Mouse (Mus musculus): ENCODE results near the gene Nhp2.

Gene Nhp2

DNA sequence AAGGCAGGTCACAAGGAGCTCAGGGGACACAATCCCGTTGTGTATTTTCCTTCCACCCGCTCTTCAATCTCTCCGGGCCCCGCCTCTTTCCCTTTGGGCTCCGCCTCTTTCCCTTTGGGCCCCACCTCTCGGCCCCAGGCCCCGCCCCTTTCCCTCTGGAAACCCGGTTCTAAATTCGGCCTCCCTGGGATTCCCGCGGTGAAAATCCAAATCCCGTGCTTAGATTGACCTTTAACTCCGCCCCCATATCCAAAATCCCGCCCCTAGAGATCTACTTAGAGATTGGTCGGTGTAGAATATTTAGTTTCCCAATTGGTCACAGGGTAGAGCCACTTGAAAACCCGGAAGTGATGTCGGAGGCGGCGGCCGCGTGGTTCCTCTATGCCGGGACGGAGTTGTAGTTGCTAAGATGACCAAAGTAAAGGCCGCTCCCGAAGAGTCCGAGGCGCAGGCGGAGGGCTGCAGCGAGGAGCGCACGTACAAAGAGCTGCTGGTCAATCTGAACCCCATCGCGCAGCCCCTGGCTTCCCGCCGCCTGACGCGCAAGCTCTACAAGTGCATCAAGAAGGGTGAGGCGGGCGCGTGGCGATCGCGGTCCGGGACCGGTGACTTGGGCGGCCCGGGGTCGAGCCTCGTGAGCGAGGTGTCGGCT, at the start of gene Nhp2:
Gene Nhp2 (plus strand): TSS at position 327 of the 652 bp plus-strand sequence.
- peak; percentile 93 for DNase-seq

DNA sequence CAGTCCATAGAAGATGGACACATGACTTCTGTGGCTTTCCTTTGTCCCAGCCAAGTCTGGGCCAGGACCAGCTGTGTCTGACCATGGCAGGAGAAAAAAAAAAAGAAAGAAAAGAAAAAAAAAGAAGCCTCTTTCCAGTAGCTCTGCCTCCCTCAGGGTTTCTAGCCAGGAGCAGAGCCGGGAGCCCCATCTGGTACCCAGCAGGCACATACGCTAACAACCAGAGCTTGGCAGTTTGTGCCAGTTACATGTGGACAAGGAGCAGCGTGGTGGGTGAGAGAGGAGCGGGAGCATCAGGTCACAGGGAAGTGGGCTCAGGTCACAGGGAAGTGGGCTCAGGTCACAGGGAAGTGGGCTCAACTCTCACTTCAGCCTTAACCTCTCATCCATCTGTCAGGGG, 43.1 kb upstream of the Nhp2 start:
- DNase-seq, result no peak

DNA sequence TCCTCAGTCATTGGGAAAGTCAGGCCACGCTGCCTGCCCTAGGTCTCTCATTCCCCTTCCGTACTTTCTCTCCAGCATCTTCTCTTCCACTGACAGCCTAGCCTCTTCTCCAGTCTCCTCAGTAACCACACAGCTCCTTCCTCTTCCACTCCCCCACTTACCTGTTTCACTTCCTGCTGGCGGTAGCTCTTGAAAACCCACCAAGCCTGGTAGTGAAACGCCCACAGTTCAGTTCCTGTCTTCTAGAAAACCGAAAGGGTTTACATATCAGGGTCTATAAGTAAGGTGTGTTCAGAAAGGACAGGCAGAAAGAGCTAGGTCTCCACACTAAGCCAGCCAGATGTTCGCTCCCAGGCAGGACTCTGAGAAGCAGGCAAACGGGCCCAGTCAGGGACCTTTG, 41.9 kb upstream of the Nhp2 start:
- DNase-seq, result no peak

DNA sequence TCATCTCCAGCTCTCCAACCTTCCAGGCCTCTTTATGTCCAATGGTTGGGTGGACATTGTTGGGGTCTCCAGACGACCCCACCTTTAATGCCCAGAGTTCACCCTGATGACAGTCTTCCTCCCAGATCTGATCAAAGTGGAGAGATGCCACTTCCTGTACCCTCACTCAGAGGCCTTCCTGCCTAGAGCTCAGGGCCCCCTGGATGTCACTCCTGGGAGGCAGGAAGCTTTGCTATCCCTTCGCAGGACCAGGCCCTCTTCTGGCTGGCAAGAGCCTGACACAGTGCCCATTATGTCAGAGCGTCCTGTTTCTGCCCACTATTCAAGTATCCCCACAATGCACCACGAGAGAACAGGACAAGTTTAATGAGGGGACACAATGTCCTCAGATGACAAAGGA, 40.5 kb upstream of the Nhp2 start:
- no peak for DNase-seq

DNA sequence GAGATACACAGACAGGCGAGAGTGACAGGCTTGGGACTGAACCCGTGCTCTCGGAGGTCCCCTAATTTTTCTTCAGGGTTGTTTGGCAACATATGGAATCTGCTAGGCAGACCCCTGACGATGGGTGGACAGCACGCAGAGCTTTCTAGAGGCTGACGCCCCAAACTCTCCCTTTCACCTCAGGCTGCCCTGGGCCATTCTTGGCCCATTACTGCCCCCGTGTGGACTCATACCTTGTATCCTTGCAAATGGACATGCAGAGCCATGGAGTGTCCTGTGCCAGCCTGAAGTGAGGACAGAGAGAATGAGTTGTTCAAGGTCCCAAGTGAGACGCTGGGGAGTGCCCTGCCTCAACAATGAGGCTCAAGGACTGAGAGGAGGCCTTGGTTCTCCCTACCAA, 36.8 kb upstream of the Nhp2 start:
- peak; percentile 44 for DNase-seq

DNA sequence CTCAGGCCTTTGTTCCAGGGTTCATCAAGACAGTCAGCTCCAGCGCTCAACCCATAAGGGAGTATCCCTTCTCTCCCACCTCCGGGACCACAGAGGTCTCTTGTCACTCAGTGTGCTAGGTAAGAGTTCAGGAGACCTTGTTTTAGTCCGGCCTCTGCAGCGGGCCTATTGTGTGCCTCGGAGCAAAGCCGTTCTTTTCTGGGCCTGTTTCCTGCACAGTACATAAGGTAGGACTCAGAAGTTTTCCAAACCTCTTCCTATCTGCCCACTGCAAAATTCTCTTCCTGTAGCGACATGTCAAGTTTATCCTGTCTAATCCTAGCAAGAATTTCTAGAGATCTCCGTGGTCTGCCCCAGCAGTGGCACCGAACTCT, 35.5 kb upstream of the Nhp2 start:
- no peak for DNase-seq

DNA sequence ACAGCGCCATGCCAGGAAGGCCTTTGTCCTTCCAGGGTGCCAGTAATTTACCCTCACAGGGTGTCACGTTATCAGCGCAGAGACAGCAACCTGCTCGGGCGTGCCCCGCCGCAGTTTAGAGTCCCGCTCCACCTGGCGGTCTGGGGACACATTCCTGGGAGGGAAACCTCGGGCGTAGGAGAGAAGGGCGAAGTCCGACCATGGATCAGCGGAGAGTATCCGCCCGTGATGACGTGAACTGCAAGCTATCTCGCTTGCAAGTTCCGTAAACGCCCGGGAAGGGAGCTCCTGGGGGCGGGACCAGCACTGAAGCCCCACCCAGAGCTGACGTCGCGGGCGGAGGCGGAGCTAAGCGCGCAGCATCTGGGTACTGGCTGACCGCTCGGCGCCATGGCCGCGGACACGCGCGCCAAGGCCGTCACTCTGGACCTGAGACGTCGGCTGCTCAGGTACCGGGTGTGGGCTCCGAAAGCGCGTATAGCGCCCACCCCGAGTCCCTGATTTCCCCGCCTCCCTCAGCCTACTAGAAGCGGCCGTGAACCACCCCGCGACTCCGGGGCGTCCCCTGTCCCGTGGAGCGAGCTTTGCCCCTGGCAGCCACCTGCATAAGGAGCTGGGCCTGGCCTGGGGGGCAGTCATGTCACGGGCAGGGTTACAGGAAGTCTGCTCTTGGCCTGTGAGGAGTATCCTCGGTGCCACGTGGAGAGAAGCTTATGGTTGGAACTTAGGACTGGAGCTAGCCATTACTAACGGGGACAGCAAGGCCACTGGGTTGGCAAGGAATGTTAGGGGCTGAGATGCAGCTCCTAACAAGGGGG, 34.9 kb upstream of the Nhp2 start, which contains the start of gene Phykpl:
Gene Phykpl (plus strand): TSS at position 327 of the 818 bp plus-strand sequence.
- DNase-seq, result peak; percentile 96

DNA sequence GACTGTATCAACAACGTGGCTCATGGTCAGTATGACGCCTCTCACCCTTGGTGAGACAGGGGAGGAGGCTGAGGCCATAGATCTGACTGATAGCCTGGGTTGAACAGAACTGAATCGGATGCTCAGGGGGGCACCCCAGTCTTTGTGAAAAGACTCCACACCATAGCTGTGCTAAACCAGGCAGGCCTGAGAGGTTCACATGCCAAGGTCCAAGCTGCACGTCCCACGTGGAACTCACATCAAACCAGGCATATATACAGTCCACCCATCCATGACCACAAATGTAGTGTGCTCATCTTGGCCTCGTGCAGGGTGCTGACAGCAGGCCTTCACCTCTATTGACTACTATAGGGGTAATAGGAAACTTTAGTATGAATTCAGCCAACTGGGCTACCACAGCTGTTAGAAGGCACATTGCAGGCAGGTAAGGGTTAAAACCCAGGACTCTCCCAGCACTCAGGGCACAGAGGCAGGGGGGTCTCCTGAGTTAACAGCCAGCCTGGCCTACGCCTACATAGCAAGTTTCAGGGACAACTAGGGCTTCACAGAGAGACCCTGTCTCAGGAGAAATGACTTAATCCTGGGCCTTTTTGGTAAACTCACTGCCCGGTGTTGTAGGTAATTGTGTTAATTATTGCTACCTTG, 33.8 kb upstream of the Nhp2 start:
- no peak for DNase-seq

DNA sequence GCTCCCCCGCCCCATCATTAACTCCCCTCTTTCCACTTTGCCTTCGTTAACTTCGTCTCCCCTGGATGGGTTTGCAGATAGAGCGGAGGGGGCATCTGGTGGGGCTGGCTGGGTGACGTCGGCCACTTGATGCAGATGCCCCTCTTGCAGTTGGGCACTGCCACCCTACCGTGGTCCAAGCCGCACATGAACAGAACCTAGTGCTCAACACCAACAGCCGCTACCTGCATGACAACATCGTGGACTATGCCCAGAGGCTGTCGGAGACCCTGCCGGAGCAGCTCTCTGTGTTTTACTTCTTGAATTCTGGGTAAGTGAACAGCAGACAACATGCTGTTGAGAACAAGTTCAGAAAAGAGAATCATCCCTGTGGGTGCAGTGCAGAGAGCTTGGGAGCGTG, 33.1 kb upstream of the Nhp2 start:
- no peak for DNase-seq

DNA sequence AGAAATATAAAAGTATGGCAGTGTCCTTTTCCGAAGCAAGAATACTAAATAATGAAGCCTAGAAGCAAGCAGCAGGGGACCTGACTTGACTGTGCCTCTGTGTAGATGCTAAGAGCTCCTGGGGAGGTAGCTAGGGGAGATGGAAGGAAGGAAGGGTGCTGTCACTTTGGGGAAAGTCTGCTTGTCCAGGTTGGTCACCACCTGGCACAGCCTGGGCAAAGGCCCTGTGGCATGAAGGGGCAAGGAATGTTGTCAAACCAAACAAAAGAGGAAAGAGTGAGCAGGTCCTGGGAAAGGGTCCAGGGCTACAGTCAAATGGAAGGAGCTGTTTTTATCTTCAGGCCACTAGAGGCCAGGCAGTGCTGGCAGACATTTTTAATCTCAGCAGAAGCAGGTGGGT, 32.5 kb upstream of the Nhp2 start:
- DNase-seq, result no peak

DNA sequence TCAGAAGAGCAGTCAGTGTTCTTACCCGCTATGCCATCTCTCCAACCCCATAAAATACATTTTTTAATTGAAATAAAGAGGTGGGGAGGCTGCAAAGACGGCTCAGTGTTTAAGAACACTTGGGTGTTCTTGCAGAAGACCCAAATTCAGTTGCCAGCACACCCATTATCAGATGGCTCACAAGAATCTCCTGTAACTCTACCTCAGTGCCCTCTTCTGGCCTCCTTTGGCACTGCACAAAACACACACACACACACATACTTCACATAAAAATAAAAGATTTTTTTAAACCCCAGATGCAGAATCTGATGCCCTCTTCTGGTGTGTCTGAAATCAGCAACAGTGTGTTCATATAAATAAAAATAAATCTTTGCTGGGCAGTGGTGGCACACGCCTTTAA, 30.7 kb upstream of the Nhp2 start:
- DNase-seq, result no peak

DNA sequence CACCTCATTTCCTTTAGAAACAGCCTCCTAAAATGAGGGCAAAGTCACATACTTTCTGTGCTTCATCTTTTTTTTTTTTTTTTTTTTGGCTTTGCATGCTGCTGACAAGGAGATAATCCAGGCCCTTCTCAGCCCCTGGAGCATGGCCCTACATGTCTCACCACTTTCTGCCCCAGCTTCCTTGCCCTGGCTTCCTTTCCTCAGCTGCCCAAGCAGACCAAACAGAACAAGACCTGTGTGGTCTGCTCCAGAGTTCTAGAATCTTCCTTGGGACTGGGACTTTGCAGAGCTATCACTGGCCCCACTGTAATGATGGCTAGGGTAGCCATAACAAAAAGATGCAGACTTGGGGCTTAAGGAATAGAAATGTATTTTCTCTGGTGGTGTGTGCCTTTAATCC, 29.5 kb upstream of the Nhp2 start:
- no peak for DNase-seq

DNA sequence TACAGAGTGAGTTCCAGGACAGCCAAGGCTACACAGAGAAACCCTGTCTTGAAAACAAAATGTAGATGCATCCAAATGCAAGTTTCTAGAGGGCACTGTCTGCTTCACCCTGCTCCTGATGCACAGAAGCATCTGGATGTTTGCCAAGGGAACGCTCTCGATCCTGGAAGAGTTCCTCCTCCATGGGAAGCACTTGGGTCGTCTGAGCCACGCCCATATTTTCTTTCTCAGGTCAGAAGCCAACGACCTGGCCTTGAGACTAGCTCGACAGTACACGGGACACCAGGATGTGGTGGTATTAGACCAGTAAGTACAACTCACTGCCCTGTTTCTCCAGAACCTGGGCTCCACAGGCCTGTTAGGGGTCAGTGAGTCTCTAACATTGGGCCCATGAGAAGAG, 28.4 kb upstream of the Nhp2 start:
- no peak for DNase-seq

DNA sequence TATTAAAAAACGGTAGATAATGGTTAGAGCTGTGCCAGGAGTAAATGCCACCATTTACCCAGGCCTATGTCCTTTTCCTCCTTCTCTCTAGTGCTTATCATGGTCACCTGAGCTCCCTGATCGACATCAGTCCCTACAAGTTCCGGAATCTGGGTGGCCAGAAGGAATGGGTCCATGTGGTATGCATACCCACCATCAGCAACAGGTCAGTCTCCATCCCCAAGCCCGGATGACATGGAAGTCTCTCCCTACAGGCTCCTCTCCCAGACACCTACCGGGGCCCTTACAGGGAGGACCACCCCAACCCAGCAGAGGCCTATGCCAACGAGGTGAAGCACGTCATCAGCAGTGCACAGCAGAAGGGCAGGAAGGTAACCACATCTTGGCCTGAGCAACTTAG, 27.6 kb upstream of the Nhp2 start:
- no peak for DNase-seq

DNA sequence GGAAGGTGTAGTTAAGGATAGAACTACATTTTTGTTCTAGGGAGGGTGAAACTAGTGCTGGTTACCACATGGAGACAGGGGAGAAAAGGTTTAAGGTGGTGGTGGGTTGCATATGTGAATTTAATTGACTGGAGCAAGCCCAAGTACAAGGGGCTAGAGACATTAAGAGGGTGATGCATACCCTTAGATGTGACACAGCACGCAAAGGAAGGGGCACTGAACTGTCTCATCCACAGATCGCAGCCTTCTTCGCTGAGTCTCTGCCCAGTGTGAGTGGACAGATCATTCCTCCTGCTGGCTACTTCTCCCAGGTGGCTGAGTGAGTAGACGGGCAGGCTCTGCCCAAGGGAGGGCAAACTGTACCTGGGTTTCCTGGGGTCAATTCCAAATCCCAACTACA, 26.2 kb upstream of the Nhp2 start:
- DNase-seq, result no peak

DNA sequence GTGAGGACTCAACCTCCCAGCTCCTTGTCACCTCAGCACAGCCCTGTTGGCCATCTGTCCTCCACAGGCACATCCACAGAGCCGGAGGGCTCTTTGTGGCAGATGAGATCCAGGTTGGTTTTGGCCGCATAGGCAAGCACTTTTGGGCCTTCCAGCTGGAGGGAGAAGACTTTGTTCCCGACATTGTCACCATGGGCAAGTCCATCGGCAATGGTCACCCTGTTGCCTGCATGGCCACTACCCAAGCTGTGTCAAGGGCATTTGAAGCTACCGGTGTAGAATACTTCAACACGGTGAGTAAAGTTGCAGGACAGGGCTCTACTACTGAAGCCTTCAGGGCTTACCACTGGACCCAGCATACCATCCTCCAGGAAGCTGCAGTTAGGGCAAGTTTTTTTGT, 25.7 kb upstream of the Nhp2 start:
- DNase-seq, result no peak

DNA sequence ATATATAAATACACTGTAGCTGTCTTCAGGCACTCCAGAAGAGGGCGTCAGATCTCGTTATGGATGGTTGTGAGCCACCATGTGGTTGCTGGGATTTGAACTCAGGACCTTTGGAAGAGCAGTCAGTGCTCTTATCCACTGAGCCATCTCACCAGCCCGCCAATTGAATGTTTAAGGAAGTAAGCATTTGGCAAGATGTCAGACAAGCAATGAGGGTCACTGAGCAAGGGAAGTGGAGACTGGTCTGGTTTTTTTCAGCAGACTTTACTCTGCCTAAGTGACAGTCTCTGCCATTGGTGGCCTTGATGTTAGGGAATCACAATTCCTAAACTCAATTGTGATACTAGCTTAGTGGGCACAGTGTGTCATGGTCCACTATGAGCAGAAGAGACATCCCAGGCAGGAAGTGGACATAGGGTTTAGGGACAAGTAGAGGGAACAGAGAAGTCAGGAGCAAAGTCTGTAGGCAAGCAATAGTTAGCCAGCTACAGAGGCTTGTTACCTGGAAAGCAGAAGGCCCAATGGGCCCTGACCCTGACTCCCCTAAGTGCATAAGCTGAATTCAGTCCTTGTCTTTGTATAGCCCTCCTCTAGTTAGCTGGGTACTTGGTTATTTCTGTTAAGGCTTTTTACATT, 24.7 kb upstream of the Nhp2 start:
- DNase-seq, result no peak

DNA sequence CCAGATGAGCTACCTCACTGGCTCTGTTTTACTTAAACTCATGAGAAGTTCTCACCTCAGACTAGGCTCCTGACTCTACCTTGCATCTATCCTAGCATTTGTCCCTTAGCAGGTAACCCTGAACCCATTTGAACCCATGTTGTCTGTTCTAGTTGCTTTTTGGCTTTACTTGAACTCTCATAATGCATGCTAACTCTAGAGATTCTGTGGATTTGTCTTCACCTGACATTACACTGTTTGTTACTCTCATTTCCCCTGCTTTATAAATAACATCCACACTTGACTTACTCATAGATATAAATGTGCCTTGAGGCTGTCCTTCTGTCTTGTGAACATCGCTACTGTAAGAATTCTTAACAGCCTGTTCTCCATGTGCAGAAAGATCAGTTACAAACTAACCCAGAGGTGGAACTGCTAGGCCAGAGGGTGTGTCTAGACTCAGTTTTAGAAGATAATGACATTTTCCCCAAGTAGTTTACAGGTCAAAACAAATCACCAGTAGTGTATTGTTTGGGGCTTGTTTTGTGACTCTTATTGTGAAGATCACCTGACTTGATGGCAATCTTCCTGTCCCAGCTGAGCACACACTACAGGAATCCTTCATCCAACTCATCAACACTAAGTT, 24.0 kb upstream of the Nhp2 start:
- no peak for DNase-seq

DNA sequence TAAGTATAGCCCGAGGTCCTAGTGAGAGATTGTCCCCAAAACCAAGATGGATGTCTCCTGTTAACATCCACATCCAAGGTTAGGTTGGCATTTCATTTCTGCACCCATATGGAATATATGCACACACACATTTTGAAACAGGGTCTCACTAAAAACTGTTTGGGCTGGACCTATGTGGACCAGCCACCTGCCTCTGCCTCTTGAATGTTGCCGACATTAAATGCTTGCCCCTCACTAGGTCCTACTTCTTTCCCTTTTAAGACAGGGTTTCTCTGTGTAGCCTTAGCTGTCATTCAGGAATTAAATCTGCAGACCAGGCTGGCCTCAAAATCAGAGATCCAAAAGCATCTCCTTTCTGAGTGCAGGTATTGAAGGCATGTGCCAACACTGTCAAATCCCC, 22.0 kb upstream of the Nhp2 start:
- no peak for DNase-seq

DNA sequence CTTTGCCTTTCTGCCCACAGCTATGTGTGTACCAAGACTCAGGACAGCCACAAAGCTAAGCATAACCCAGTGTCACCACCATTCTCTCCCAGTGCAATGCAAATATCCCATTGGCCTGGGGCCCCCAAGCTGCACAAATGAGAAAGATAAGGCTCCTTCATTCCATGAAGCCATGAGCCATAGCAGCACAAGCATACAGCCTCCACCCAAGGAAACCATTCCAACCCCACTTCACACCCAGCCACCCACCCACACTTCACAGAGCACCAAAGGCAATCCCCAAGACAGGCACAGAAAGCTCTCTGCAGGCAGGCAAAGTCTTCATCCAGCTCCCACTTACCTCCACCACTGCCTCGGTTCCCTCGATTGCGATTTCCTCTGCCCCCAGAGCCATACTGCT, 17.3 kb upstream of the Nhp2 start:
- no peak for DNase-seq

DNA sequence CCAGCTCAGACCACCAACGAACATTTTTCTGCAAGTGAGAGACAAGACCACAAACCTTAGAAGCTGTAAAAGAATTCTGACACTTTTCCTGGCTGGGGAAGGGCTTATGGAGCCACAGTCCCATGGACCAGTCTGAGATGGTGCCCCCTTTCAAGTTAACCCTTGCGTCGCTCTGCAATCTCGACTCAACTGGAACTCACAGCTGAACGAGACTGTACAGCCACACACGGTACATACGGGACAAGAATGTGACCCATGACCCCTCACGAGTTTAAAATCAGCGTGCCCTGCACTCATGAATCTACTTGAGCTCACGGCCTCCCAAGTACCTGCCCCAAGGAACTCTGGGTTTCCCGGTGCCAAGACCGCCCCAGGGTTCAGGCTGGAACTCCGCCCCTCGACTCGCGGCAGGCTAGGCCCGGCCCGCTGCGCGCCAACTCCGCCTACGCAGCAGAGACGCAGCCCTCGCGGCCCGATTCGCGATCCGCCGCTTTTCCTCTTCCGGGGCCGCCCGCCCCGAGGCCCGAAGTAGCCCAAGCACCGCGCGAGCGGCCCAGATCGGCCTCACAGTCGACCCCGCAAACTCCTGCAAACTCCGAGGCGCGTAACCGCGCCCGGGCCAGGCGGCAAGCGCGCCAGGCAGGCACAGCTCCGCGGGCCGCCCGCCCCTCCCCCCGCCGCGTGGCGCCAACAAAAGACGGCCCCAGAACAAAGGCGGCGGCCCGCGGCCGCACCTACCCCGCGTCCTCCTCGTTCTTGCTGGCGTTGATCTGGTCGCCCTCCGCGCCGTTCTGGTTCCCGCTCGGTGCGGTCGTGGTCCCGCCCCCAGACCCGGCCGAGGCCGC, 13.7 kb upstream of the Nhp2 start:
- DNase-seq, result peak; percentile 82

DNA sequence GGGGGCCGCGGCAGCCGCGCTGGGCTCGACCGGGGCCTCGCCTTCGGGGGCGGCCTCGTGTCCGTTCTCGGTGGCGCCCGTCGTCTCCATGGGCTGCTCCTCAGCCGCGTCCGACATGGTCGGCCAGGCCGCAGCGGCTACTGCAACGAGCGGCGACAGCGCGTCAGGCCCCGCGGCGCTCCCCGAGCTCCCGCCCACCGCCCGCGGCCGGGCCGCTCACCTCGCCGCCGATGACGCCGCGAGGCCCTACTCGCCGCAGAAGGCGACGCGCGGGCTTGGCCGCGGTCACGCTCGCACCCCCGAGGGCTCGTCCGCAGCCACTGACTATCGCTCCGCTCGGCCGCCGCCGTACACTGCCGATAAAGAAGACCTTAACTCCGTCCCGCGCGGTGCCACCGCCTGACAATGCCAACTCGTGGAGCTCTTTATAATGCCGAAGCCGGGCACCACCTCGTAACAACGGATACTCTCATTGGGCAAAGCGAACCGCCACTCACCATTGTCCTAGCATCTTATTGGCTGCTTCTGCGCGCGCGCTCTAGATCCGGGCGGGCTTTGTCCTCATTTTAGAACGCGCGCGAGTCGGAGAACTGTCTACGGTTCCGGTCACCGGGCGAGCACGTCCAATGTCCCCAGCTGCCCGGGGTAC, 13.0 kb upstream of the Nhp2 start, which contains the start of gene Hnrnpab:
Gene Hnrnpab (minus strand): TSS at position 401 of the 649 bp plus-strand sequence.
- peak; percentile 98 for DNase-seq
